Mouse (Mus musculus): Measurements from ENCODE around the gene Cebpg. TPM values are rescaled to one million over a fixed set of nuclear protein-coding genes. Genes with fewer than 3 reads are reported as not detected.
A peak's percentile ranks its signal among the peaks of the same experiment; 100 is the strongest.

The Cebpg gene
- polyA plus RNA-seq, 1 experiment from 2014 or later: 22.1 TPM

DNA sequence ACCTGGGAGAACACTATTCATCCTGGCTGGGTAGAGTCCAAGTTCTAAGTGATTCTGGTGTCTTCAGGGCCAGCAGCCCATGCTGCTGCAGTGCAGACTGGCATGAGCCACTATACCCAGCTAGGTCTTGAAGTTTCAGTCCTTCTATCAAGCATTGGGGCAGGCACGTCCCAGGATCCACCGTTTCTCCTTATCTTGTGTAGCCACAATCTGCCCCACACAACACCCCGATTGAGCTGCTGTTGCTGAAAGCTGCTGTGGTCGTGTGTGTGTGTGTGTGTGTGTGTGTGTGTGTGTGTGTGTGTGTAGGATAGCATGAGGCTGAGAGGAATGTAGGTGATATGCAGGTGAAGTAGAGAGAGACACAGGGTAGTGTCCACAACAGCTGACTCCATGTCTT, 20.8 kb downstream of the Cebpg start:
- peak; percentile 53 for ATAC-seq (ENCODE audit: insufficient read depth)
- H3K4me1 ChIP-seq (replicated peaks): peaks cover 20% of the 10 kb centered on the region
- no peaks in the 10 kb centered on the region for H3K9me3 ChIP-seq (replicated peaks)
- H3K9ac ChIP-seq: no peak overlapping the region
- H3K27ac ChIP-seq (replicated peaks): no peak overlapping the region; the same call in 1 of the 2 replicates
- H3K36me3 ChIP-seq (replicated peaks): peaks cover 21% of the 10 kb centered on the region
- H3K27me3 ChIP-seq: no peaks in the 10 kb centered on the region
- no peak overlapping the region for H3K4me2 ChIP-seq
- no peak overlapping the region for H3K4me3 ChIP-seq (replicated peaks)
- WGBS (ENCODE audit: insufficient replicate concordance): 22% methylated on average over 4 of the region's 4 CpGs

DNA sequence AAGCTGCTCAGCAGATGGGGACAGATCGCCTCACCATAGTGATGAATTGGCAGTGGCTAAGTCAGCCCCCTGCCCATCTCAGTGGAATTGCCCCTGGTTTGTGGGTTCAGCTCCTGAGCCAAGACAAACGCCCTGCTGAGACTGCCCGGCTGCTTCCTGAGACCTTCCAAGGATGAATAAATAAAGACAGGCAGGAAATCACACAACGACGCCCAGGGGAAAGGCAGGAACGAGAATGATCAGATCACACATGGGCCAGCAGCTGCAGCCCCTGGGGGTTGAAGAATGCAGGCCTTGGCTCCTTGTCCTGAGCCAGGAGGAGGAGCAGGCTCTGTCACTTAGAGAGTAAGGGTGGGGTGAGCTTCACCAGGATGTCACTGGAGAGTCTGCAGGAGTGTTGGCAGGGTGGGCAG, 21.2 kb downstream of the Cebpg start:
- H3K4me1 ChIP-seq (replicated peaks): peaks cover 20% of the 10 kb centered on the region
- no peak overlapping the region for H3K9ac ChIP-seq
- no peaks in the 10 kb centered on the region for H3K9me3 ChIP-seq (replicated peaks)
- ATAC-seq (ENCODE audit: insufficient read depth): peak; percentile 20; the same call in 1 of the 2 replicates
- H3K27me3 ChIP-seq: no peaks in the 10 kb centered on the region
- H3K4me3 ChIP-seq (replicated peaks): no peak overlapping the region
- no peak overlapping the region; the same call in 1 of the 2 replicates for H3K27ac ChIP-seq (replicated peaks)
- no peak overlapping the region for H3K4me2 ChIP-seq
- WGBS (ENCODE audit: insufficient replicate concordance): 48% methylated on average over 6 of the region's 6 CpGs
- H3K36me3 ChIP-seq (replicated peaks): peaks cover 17% of the 10 kb centered on the region

DNA sequence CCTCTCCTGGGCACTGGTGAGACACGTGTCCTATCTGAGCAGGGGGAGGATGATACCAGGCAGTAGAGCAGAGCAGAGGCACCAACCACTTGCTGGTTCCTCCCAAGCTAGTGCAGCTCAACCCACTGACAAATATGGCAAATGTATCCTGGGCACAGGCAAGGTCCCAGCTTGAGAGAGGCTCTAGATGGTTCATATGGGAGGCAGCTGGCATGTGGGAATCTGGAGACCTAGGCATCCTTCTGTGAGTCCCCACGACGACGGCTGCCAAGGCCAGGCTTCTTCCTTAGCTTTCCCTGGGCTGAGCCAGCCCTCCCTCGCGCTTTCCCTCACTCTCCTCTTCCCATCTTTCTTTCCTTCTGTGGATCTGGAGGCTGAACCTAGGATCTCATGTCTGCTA, 25.8 kb downstream of the Cebpg start:
- Histone ChIP-seq H3K27ac (replicated peaks) (no peak overlapping the region), H3K9ac (no peak overlapping the region), H3K36me3 (replicated peaks) (peaks cover 7% of the 10 kb centered on the region), H3K4me1 (replicated peaks) (peaks cover 27% of the 10 kb centered on the region), H3K4me3 (replicated peaks) (no peak overlapping the region), H3K9me3 (replicated peaks) (no peaks in the 10 kb centered on the region), H3K27me3 (no peaks in the 10 kb centered on the region), H3K4me2 (no peak overlapping the region)
- ATAC-seq (ENCODE audit: insufficient read depth): no peak
- 77% methylated on average over 6 of the region's 6 CpGs for WGBS (ENCODE audit: insufficient replicate concordance)

DNA sequence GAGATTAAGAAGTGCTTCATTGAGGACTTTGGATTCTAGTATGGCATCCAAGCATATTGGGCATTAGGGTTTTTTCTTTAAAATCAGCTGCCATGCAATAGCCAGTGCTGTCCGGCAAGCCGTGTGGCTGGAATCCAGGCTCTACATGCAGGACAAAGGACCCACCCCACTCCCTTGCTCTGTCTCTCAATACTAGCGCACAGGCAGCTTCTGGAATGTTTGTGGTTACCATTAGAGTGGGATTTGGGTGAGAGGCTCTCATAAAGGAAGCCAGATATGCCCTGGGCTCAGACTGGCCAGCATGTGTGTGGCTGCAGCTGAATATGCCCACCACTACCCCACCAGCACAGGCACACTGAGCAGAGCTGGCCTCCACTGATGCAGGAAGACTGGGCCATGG, 26.7 kb downstream of the Cebpg start:
- no peak overlapping the region for H3K9ac ChIP-seq
- H3K4me1 ChIP-seq (replicated peaks): peaks cover 19% of the 10 kb centered on the region
- H3K27ac ChIP-seq (replicated peaks): no peak overlapping the region
- H3K4me2 ChIP-seq: no peak overlapping the region
- no peaks in the 10 kb centered on the region for H3K27me3 ChIP-seq
- H3K4me3 ChIP-seq (replicated peaks): no peak overlapping the region
- H3K9me3 ChIP-seq (replicated peaks): no peaks in the 10 kb centered on the region
- 81% methylated on average over 3 of the region's 3 CpGs for WGBS (ENCODE audit: insufficient replicate concordance)
- H3K36me3 ChIP-seq (replicated peaks): peaks cover 7% of the 10 kb centered on the region
- ATAC-seq (ENCODE audit: insufficient read depth): no peak

DNA sequence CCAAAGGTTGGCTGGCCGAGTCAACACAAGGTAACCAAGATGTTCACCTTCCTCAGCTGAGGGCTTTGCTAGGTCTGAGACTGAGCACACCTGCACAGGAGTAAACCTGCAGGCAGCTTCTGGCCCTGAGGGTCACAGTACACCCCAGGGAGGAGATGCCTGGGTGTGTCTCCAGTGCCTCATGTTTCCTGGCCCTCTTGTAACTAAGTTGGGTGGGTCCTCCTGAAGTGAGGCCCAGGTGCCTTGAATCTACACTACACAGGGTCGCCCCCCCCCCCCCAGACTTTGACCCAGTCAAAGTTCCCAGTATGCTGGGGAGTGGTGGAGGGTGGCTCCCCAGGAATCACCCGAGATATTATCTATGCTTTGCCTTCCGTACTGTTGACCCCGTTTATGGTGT, 27.1 kb downstream of the Cebpg start:
- H3K4me3 ChIP-seq (replicated peaks): no peak overlapping the region
- no peaks in the 10 kb centered on the region for H3K27me3 ChIP-seq
- no peak overlapping the region for H3K9ac ChIP-seq
- no peak overlapping the region for H3K27ac ChIP-seq (replicated peaks)
- WGBS (ENCODE audit: insufficient replicate concordance): 34% methylated on average over 5 of the region's 5 CpGs
- peaks cover 19% of the 10 kb centered on the region for H3K4me1 ChIP-seq (replicated peaks)
- ATAC-seq (ENCODE audit: insufficient read depth): no peak
- H3K36me3 ChIP-seq (replicated peaks): peaks cover 3% of the 10 kb centered on the region
- no peaks in the 10 kb centered on the region for H3K9me3 ChIP-seq (replicated peaks)
- no peak overlapping the region for H3K4me2 ChIP-seq

DNA sequence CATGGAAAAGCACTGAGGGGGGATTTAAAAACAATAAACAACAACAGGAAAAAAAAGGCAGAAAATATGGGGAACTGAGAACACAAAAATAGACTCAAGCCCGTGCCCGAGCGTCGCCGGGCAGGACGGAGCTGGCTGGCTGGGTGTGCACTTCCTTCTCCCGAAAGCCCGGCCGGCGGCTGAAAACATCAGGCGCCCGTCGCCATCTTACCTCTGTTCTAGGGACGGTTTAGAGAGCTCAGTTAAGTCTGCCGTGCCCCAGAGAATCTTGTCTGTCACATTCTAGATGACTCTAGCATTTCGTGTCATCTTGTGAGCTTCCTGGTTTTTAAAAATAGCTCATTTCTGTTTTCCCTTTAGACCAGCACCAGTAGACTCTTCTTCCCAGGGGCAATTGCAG, 27.8 kb downstream of the Cebpg start:
- no peak for ATAC-seq (ENCODE audit: insufficient read depth)
- Histone ChIP-seq H3K36me3 (replicated peaks) (no peaks in the 10 kb centered on the region; the same call in none of the 2 replicates), H3K4me1 (replicated peaks) (peaks cover 19% of the 10 kb centered on the region), H3K4me3 (replicated peaks) (no peak overlapping the region), H3K4me2 (no peak overlapping the region), H3K27me3 (no peaks in the 10 kb centered on the region), H3K9ac (no peak overlapping the region), H3K9me3 (replicated peaks) (no peaks in the 10 kb centered on the region), H3K27ac (replicated peaks) (no peak overlapping the region)
- 43% methylated on average over 16 of the region's 16 CpGs for WGBS (ENCODE audit: insufficient replicate concordance)

DNA sequence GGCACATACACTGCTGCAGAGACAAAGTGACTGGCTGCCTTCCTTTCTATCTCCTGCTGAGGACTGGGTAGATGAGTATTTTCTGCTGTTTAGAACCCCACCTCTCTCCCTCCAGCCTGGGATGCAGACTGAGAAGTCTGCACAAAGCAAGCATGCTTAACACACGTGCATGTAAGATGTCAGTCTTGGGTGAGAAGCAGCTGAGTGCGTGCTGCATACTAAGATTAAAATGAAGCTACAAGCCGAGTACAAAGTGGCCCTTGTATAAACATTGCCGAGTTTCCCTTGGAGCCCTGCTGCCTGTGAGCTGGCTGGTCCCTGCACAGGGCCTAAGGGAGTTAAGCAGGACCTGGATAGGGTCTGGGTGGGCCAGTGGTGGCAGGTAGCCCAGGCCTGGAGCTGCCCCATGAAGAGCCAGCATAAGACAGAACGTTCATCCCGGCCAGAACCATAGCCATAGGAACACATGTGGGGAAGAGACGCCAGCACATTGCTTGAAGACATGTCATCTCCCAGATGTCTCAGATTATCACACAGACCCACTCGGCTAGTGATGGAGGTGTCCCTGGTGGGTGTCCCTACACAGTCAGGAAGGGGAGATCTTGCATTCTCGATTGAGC, 28.5 kb downstream of the Cebpg start:
- Histone ChIP-seq H3K9me3 (replicated peaks) (no peaks in the 10 kb centered on the region), H3K27ac (replicated peaks) (no peak overlapping the region), H3K4me2 (no peak overlapping the region), H3K9ac (no peak overlapping the region), H3K36me3 (replicated peaks) (no peaks in the 10 kb centered on the region; the same call in none of the 2 replicates), H3K27me3 (no peaks in the 10 kb centered on the region), H3K4me3 (replicated peaks) (no peak overlapping the region), H3K4me1 (replicated peaks) (peaks cover 19% of the 10 kb centered on the region)
- ATAC-seq (ENCODE audit: insufficient read depth): no peak
- 65% methylated on average over 9 of the region's 9 CpGs for WGBS (ENCODE audit: insufficient replicate concordance)

DNA sequence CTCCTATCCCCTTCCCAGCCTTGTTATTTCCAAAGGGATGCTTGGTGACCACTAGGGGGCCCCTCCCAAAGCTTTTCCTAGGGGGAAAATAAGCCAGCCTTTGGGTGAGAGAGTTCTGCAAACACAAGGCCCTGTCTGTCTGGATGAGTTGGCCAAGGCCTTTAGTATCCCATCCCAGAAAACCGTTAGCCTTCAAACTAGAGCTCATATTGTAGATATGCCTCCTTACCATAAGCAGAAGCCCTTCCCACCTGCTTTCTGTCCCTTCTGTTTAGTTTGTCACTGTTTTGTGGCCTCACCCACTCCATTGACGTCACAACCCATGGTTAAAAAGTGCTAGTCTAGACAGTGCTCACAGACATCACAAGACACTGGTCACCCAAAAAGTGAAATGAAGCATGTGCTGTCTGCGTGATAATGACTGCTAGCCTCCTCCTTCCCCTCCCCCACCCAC, 29.5 kb downstream of the Cebpg start:
- H3K4me3 ChIP-seq (replicated peaks): no peak overlapping the region
- H3K27ac ChIP-seq (replicated peaks): no peak overlapping the region
- no peak for ATAC-seq (ENCODE audit: insufficient read depth)
- H3K9ac ChIP-seq: no peak overlapping the region
- H3K36me3 ChIP-seq (replicated peaks): no peaks in the 10 kb centered on the region; the same call in 1 of the 2 replicates
- no peaks in the 10 kb centered on the region for H3K27me3 ChIP-seq
- no peaks in the 10 kb centered on the region for H3K9me3 ChIP-seq (replicated peaks)
- 33% methylated on average over 3 of the region's 3 CpGs for WGBS (ENCODE audit: insufficient replicate concordance)
- H3K4me1 ChIP-seq (replicated peaks): peaks cover 19% of the 10 kb centered on the region
- no peak overlapping the region for H3K4me2 ChIP-seq

DNA sequence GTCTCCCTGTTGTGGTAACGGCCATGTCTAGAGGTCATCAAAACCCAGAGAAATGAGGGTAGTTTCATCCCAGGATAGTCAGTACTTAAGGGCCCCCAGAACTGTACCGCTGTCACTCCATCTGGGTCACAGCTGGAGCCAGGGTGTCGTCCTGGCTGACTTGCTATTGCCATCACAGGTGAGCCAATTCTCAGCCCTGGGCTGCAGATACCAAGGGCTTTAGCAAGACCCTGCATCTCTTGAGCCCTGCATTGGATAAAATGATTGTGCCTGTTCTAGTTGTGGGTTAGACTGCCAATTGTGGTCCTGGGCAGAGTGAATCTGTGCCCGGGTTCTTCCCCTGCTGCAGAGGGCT, 30.1 kb downstream of the Cebpg start:
- 66% methylated on average over 4 of the region's 4 CpGs for WGBS (ENCODE audit: insufficient replicate concordance)
- H3K27ac ChIP-seq (replicated peaks): no peak overlapping the region
- no peak for ATAC-seq (ENCODE audit: insufficient read depth)
- H3K27me3 ChIP-seq: no peaks in the 10 kb centered on the region
- no peak overlapping the region for H3K9ac ChIP-seq
- no peak overlapping the region for H3K4me2 ChIP-seq
- H3K36me3 ChIP-seq (replicated peaks): no peaks in the 10 kb centered on the region
- H3K9me3 ChIP-seq (replicated peaks): no peaks in the 10 kb centered on the region
- peaks cover 19% of the 10 kb centered on the region for H3K4me1 ChIP-seq (replicated peaks)
- H3K4me3 ChIP-seq (replicated peaks): no peak overlapping the region

DNA sequence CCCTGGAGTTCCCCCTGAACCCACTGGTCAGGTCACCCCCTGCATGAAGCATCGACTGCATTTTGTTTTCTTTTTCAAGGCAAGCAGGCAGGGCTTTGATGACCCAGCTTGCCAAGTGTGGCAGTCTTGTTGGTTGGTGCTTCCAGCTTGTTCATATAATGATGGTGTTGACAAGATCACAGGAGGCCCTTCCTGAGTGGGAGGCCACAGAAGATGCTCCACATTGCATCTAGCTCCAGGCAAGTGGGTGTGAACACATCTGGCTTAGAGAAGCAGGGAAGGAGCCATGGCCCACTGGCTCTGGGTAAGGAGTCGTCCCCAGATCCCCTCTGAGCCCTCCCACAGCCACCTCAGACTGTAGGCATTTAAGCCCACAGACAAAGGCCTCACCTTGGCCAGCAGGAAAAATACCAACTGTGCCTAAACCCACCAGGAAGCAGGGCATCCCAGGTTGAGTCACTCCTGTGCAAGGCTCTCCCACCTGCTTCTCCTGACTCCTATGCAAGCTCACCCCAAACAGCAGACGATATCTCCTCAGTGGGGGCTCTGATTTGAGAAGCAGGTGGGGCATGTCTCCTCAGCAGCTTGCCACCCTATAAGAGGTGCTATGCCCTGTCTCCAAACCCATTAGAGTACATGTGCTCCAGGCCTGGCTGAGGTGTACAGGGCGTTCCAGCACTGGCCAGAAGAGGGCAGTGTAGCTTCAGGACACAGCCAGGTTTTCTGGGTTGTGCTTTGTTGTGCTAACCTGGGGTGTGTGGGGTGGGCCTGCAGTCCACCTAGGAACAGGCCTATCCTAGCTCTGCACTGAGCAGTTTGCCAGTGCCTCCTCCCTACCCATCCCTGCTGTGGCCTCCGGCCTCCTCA, 30.7 kb downstream of the Cebpg start:
- Histone ChIP-seq H3K36me3 (replicated peaks) (no peaks in the 10 kb centered on the region), H3K9me3 (replicated peaks) (no peaks in the 10 kb centered on the region), H3K9ac (no peak overlapping the region), H3K27ac (replicated peaks) (no peak overlapping the region), H3K4me2 (no peak overlapping the region), H3K4me1 (replicated peaks) (peaks cover 19% of the 10 kb centered on the region), H3K4me3 (replicated peaks) (no peak overlapping the region), H3K27me3 (no peaks in the 10 kb centered on the region)
- ATAC-seq (ENCODE audit: insufficient read depth): peak; percentile 32
- WGBS (ENCODE audit: insufficient replicate concordance): 42% methylated on average over 5 of the region's 5 CpGs

DNA sequence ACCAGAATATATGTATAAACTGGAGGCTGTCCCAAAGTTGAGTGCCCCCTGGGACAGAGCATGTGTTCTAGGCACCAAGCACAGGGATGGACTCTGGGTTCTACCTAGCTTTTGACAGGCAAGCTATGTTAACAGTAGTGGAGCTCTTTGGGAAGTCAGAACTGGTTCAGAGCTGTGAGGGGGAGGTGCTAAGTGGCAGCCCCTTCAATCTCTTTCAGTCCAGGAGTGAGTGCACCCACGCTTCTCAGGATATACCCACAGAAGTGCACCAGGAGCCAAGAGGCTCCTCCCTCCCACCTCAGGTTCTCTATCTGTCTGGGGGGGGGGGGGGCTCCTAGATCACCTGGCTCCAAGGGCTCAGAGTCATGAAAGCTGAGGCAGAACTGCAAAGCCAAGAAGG, 31.9 kb downstream of the Cebpg start:
- Histone ChIP-seq H3K27ac (replicated peaks) (no peak overlapping the region), H3K36me3 (replicated peaks) (no peaks in the 10 kb centered on the region), H3K4me3 (replicated peaks) (no peak overlapping the region), H3K27me3 (no peaks in the 10 kb centered on the region), H3K4me1 (replicated peaks) (peaks cover 15% of the 10 kb centered on the region; the same call in 1 of the 2 replicates), H3K9me3 (replicated peaks) (no peaks in the 10 kb centered on the region), H3K9ac (no peak overlapping the region), H3K4me2 (no peak overlapping the region)
- ATAC-seq (ENCODE audit: insufficient read depth): no peak
- 83% methylated on average over 1 of the region's 1 CpGs for WGBS (ENCODE audit: insufficient replicate concordance)

Data from liver, embryonic 15.5 days (tissue).